Mouse (Mus musculus): ENCODE results near the gene Adprh.

GRCm38 (mm10) chr16:38399076-38399475 is 53.4 kb downstream of the Adprh start:
- TF ChIP-seq POLR2A (IDR thresholded peaks at IDR 0.05; ENCODE audit: extremely low read depth, insufficient read depth, low read length) (no peak), CTCF (IDR thresholded peaks at IDR 0.05; ENCODE audit: low read depth, low read length) (no peak)

Data from liver, adult 2 months (tissue).